Mouse (Mus musculus) brain, embryonic 14.5 days (tissue): ENCODE data around the gene Col8a1.

Experiments used
- CTCF ChIP-seq: fragments of 200-500 bp; IDR thresholded peaks from 2 replicates; pipeline ENCODE4 v1.5.1; 2012; ENCODE audit warnings: inconsistent platforms, mild to moderate bottlenecking, moderate library complexity, borderline replicate concordance; ENCODE audit not compliant: insufficient read depth, insufficient read length; ENCODE audit errors: extremely low read depth
- POLR2A ChIP-seq: fragments of 200-500 bp; IDR thresholded peaks from 2 replicates; pipeline ENCODE4 v1.6.1; 2012; ENCODE audit warnings: mild to moderate bottlenecking, inconsistent platforms, borderline replicate concordance; ENCODE audit not compliant: poor library complexity, insufficient read depth, insufficient read length, severe bottlenecking; ENCODE audit errors: extremely low read depth

- TF ChIP-seq CTCF, result no peak
- TF ChIP-seq POLR2A, result no peak
Measured at GRCm38 (mm10) chr16:57734942-57735341, 19.6 kb downstream of the Col8a1 start.
